Mouse (Mus musculus): ENCODE data around the gene Cnot11. TPM values are rescaled to one million over a fixed set of nuclear protein-coding genes. Genes with fewer than 3 reads are reported as not detected.

The Cnot11 gene
- polyA plus RNA-seq, 1 experiment from 2014 or later = 17.7 TPM

- H3K4me3 ChIP-seq (replicated peaks; ENCODE audit: low read length) = no peak overlapping the region
- H3K4me2 ChIP-seq (replicated peaks) = no peak overlapping the region
- no peak overlapping the region for H3K27ac ChIP-seq
- DNase-seq (ENCODE audit: low spot score) (no peak), ATAC-seq (ENCODE audit: low FRiP score) (no peak)
- no peaks in the 10 kb centered on the region for H3K9me3 ChIP-seq (ENCODE audit: control insufficient read depth, low read length)
- no peaks in the 10 kb centered on the region for H3K27me3 ChIP-seq (ENCODE audit: control insufficient read depth, insufficient read depth, low read length)
- H3K4me1 ChIP-seq (replicated peaks; ENCODE audit: control insufficient read depth, insufficient read depth, low read length) = no peaks in the 10 kb centered on the region
- H3K36me3 ChIP-seq (replicated peaks; ENCODE audit: control insufficient read depth, insufficient read depth) = no peaks in the 10 kb centered on the region
- no peak overlapping the region for H3K9ac ChIP-seq
- WGBS = 78% methylated on average over 9 of the region's 9 CpGs
These were observed 29.2 kb upstream of the Cnot11 start for GRCm38 (mm10) chr1:39505600-39505999.

GRCm38 (mm10) chr1:39511775-39512174 lies 23.0 kb upstream of the Cnot11 start:
- Histone ChIP-seq H3K27me3 (ENCODE audit: control insufficient read depth, insufficient read depth, low read length) (no peaks in the 10 kb centered on the region), H3K9me3 (ENCODE audit: control insufficient read depth, low read length) (no peaks in the 10 kb centered on the region), H3K4me3 (replicated peaks; ENCODE audit: low read length) (no peak overlapping the region), H3K4me2 (replicated peaks) (no peak overlapping the region), H3K9ac (no peak overlapping the region), H3K36me3 (replicated peaks; ENCODE audit: control insufficient read depth, insufficient read depth) (no peaks in the 10 kb centered on the region), H3K4me1 (replicated peaks; ENCODE audit: control insufficient read depth, insufficient read depth, low read length) (no peaks in the 10 kb centered on the region), H3K27ac (no peak overlapping the region)
- ATAC-seq (ENCODE audit: low FRiP score) = no peak
- DNase-seq (ENCODE audit: low spot score) = no peak
- 76% methylated on average over 8 of the region's 8 CpGs for WGBS

- DNase-seq (ENCODE audit: low spot score) (no peak), ATAC-seq (ENCODE audit: low FRiP score) (no peak)
- Histone ChIP-seq H3K27ac (no peak overlapping the region), H3K36me3 (replicated peaks; ENCODE audit: control insufficient read depth, insufficient read depth) (no peaks in the 10 kb centered on the region), H3K4me1 (replicated peaks; ENCODE audit: control insufficient read depth, insufficient read depth, low read length) (no peaks in the 10 kb centered on the region), H3K4me2 (replicated peaks) (no peak overlapping the region), H3K9ac (no peak overlapping the region), H3K9me3 (ENCODE audit: control insufficient read depth, low read length) (no peaks in the 10 kb centered on the region), H3K27me3 (ENCODE audit: control insufficient read depth, insufficient read depth, low read length) (no peaks in the 10 kb centered on the region), H3K4me3 (replicated peaks; ENCODE audit: low read length) (no peak overlapping the region)
- 74% methylated on average over 1 of the region's 1 CpGs for WGBS
These were observed 22.6 kb upstream of the Cnot11 start for GRCm38 (mm10) chr1:39512183-39512582.

DNA sequence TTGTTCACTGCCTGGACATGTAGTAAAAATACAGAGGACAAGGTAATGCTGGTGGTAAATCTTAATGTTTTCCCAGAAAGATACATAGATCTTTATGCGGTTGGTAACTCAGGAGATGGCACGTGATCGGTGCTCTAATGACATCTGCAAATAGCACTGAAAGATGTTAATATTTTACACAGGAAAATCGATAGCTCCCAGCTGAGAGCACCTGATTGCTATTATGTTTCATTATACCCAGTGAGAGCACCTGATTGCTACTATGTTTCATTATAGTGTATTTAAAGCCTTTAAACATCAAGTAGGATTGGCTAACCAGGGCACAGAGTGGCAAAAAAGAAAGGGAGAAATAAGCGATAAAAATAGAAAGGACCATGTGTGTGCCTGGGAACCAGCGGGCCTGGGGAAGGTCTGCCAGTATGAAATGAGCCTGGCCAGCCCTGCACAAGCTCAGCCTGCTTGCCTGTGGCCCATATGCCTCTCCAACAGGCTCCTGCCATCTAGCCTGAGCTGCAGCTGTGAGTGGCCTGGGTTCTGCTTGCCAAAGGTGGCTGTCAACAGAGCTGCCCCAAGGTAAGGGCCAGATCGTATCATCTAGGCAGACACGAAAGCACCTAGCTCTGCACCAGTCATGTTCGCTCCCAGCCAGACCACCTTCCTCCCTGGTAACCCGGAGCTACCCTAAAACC lies 19.3 kb upstream of the Cnot11 start:
- Histone ChIP-seq H3K27me3 (ENCODE audit: control insufficient read depth, insufficient read depth, low read length) (no peaks in the 10 kb centered on the region), H3K27ac (peak overlapping the region; percentile 11; the same call in 1 of the 2 replicates), H3K36me3 (replicated peaks; ENCODE audit: control insufficient read depth, insufficient read depth) (no peaks in the 10 kb centered on the region), H3K4me2 (replicated peaks) (no peak overlapping the region), H3K9ac (no peak overlapping the region), H3K9me3 (ENCODE audit: control insufficient read depth, low read length) (no peaks in the 10 kb centered on the region), H3K4me3 (replicated peaks; ENCODE audit: low read length) (no peak overlapping the region), H3K4me1 (replicated peaks; ENCODE audit: control insufficient read depth, insufficient read depth, low read length) (no peaks in the 10 kb centered on the region)
- 86% methylated on average over 10 of the region's 10 CpGs for WGBS
- no peak for DNase-seq (ENCODE audit: low spot score)
- no peak for ATAC-seq (ENCODE audit: low FRiP score)

- H3K36me3 ChIP-seq (replicated peaks; ENCODE audit: control insufficient read depth, insufficient read depth) = no peaks in the 10 kb centered on the region
- WGBS = 92% methylated on average over 7 of the region's 7 CpGs
- no peak for ATAC-seq (ENCODE audit: low FRiP score)
These were observed 13.5 kb upstream of the Cnot11 start for GRCm38 (mm10) chr1:39521326-39521725.

GRCm38 (mm10) chr1:39522519-39522918 lies 12.3 kb upstream of the Cnot11 start:
- 31% methylated on average over 5 of the region's 5 CpGs for WGBS

More at GRCm38 (mm10) chr1:39521326-39521725, 13.5 kb upstream of the Cnot11 start:
- H3K4me1 ChIP-seq (replicated peaks; ENCODE audit: control insufficient read depth, insufficient read depth, low read length) = no peaks in the 10 kb centered on the region
- no peak overlapping the region for H3K4me2 ChIP-seq (replicated peaks)
- H3K4me3 ChIP-seq (replicated peaks; ENCODE audit: low read length) = no peak overlapping the region
- H3K27me3 ChIP-seq (ENCODE audit: control insufficient read depth, insufficient read depth, low read length) = no peaks in the 10 kb centered on the region
- H3K9me3 ChIP-seq (ENCODE audit: control insufficient read depth, low read length) = no peaks in the 10 kb centered on the region
- no peak for DNase-seq (ENCODE audit: low spot score)
- H3K9ac ChIP-seq = no peak overlapping the region
- no peak overlapping the region for H3K27ac ChIP-seq

DNA sequence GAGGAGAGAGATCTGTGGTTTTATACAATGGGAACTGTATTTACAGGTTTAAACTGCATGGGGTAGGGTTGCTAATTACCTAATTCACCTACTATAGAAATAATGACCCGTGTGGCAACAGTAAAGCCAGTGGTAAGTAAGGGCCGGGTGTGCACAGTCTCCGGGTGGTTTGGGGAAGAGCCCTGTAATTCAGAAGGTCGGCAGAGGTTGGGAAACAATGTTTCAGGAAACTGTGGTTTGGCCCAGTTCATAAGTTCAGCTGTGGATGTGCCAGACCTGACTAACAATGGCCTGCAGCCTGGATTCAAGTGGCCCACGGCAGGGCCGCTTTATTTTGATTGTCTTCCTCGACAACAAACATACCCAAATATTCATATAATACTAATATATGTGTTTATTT lies 9.0 kb upstream of the Cnot11 start:
- Histone ChIP-seq H3K36me3 (replicated peaks; ENCODE audit: control insufficient read depth, insufficient read depth) (no peaks in the 10 kb centered on the region), H3K4me3 (replicated peaks; ENCODE audit: low read length) (no peak overlapping the region), H3K9ac (no peak overlapping the region), H3K27me3 (ENCODE audit: control insufficient read depth, insufficient read depth, low read length) (no peaks in the 10 kb centered on the region), H3K4me1 (replicated peaks; ENCODE audit: control insufficient read depth, insufficient read depth, low read length) (no peaks in the 10 kb centered on the region), H3K4me2 (replicated peaks) (no peak overlapping the region), H3K9me3 (ENCODE audit: control insufficient read depth, low read length) (no peaks in the 10 kb centered on the region), H3K27ac (no peak overlapping the region)
- ATAC-seq (ENCODE audit: low FRiP score) = no peak
- WGBS = 89% methylated on average over 7 of the region's 7 CpGs
- DNase-seq (ENCODE audit: low spot score) = no peak

More at GRCm38 (mm10) chr1:39522519-39522918, 12.3 kb upstream of the Cnot11 start:
- Histone ChIP-seq H3K4me2 (replicated peaks) (no peak overlapping the region), H3K4me1 (replicated peaks; ENCODE audit: control insufficient read depth, insufficient read depth, low read length) (no peaks in the 10 kb centered on the region), H3K36me3 (replicated peaks; ENCODE audit: control insufficient read depth, insufficient read depth) (no peaks in the 10 kb centered on the region), H3K27ac (no peak overlapping the region), H3K9ac (no peak overlapping the region), H3K4me3 (replicated peaks; ENCODE audit: low read length) (no peak overlapping the region), H3K9me3 (ENCODE audit: control insufficient read depth, low read length) (no peaks in the 10 kb centered on the region), H3K27me3 (ENCODE audit: control insufficient read depth, insufficient read depth, low read length) (no peaks in the 10 kb centered on the region)
- DNase-seq (ENCODE audit: low spot score) (peak; percentile 72), ATAC-seq (ENCODE audit: low FRiP score) (peak; percentile 31; the same call in 1 of the 2 replicates)

DNA sequence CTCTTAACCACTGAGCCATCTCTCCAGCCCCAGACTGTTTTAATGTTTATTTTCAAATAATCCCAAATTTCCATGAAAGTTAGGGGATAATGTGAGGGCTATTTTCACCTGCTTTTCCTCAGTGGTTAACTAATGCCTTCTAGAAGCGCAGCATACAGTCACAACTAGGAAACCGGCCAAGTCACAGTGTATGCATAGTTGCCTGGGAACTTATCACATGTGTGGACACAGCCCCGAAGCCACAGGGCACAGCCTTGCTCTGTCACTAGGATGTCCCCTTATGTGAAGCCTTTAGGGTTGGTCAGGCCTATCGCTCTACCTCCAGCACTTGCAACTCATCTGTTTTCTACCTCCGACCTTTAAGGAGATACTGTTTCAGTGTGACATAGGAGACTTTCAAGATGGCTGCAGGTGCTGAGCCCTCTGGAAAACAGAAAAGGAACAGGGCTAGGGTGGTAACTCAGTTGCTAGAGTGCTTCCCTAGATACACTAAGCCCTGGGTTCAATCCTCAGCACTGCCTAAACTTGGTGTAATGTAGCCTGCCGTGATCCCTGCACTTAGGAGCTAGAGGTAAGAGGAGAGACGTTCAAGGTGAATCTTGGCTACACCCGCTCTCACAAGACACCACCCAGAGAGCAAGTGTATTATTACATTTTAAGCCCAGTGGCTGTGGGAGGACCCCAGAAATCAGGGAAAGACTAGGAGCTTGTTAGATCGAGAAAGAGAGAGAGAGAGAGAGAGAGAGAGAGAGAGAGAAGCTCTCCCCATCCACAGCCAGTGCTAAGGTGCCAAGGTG lies 8.2 kb upstream of the Cnot11 start:
- no peaks in the 10 kb centered on the region for H3K36me3 ChIP-seq (replicated peaks; ENCODE audit: control insufficient read depth, insufficient read depth)
- no peak for ATAC-seq (ENCODE audit: low FRiP score)
- 85% methylated on average over 9 of the region's 9 CpGs for WGBS

DNA sequence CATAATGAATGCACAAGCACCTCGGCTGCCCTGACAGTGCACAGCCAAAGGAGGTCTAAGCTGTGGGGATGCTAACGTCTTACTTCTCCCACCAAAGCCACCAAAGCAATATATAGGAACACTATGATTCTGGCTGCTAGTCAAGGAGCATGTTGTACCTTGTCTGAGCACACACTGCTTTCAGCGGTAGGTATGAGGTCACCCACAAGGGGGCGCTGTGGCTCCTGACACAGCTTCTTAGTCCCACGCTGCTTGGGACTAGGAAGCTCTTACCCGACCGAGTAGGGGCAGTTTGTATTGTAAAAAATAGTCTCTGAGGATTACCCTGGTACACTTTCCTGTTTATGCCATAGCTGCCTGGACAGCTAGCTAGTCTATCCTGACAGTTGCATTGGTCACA lies 7.4 kb upstream of the Cnot11 start:
- no peak overlapping the region for H3K27ac ChIP-seq
- H3K27me3 ChIP-seq (ENCODE audit: control insufficient read depth, insufficient read depth, low read length) = no peaks in the 10 kb centered on the region
- WGBS = 18% methylated on average over 7 of the region's 7 CpGs
- H3K4me1 ChIP-seq (replicated peaks; ENCODE audit: control insufficient read depth, insufficient read depth, low read length) = no peaks in the 10 kb centered on the region
- no peak overlapping the region for H3K4me2 ChIP-seq (replicated peaks)
- DNase-seq (ENCODE audit: low spot score) (peak; percentile 72), ATAC-seq (ENCODE audit: low FRiP score) (no peak)
- H3K36me3 ChIP-seq (replicated peaks; ENCODE audit: control insufficient read depth, insufficient read depth) = no peaks in the 10 kb centered on the region
- no peaks in the 10 kb centered on the region for H3K9me3 ChIP-seq (ENCODE audit: control insufficient read depth, low read length)
- no peak overlapping the region for H3K4me3 ChIP-seq (replicated peaks; ENCODE audit: low read length)
- no peak overlapping the region for H3K9ac ChIP-seq

More for the DNA sequence above, 8.2 kb upstream of the Cnot11 start:
- DNase-seq (ENCODE audit: low spot score) = no peak
- Histone ChIP-seq H3K9me3 (ENCODE audit: control insufficient read depth, low read length) (no peaks in the 10 kb centered on the region), H3K4me3 (replicated peaks; ENCODE audit: low read length) (no peak overlapping the region), H3K4me1 (replicated peaks; ENCODE audit: control insufficient read depth, insufficient read depth, low read length) (no peaks in the 10 kb centered on the region), H3K4me2 (replicated peaks) (no peak overlapping the region), H3K27me3 (ENCODE audit: control insufficient read depth, insufficient read depth, low read length) (no peaks in the 10 kb centered on the region), H3K27ac (no peak overlapping the region), H3K9ac (no peak overlapping the region)
